Mouse (Mus musculus) megakaryocyte, embryonic 14.5 days (primary cell): ENCODE measurements around the gene Bcdin3d.

Experiments used
- FLI1 ChIP-seq: IDR thresholded peaks from 2 replicates; pipeline ENCODE4 v1.6.1; 2012; ENCODE audit warnings: low read length, inconsistent platforms, mixed read lengths
- GATA1 ChIP-seq: IDR thresholded peaks from 3 replicates; pipeline ENCODE4 v1.6.1; 2012; ENCODE audit warnings: mixed read lengths, low read length, inconsistent platforms, borderline replicate concordance

- TF ChIP-seq GATA1: no peak
- TF ChIP-seq FLI1: no peak
Measured at GRCm38 (mm10) chr15:99422551-99422950, 52.0 kb downstream of the Bcdin3d start.
